Mouse (Mus musculus): ENCODE measurements around the gene Prkg1.

DNA sequence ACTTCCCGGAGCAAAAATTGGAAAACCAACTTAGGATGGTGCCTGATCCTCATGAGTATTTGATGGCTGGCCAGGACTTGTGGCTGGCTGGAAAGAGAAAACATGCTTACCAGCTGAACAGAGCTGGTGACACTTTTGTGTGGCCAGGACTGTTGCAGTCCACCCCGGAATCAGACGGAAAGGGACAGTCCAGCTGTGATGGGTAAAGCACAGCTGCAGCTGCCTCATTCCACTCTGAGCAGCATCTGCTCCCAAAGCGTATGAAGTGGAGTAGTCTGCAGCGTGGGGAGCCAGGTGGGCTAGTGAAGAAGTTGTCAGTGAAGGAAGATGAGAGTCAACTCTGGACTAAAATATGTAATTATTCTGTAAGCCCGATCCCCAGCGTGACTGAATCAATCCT lies 108.6 kb downstream of the Prkg1 start:
- TF ChIP-seq CTCF (IDR thresholded peaks at IDR 0.05; ENCODE audit: low read depth) (no peak), EP300 (IDR thresholded peaks at IDR 0.05; ENCODE audit: low read depth) (no peak)
